Mouse (Mus musculus): ENCODE results near the gene Uts2.
"Not testable (repeated sequence)": the region's sequence is repeated elsewhere in the genome, so short reads cannot be mapped to it uniquely, and the experiment has no call there.

Uts2 gene

GRCm38 (mm10) chr4:151015946-151016345 lies 19.0 kb downstream of the Uts2 start:
- DNase-seq (ENCODE audit: low spot score): no peak

- DNase-seq (ENCODE audit: low spot score): not testable (repeated sequence)
Observed at GRCm38 (mm10) chr4:151017356-151017755, 20.5 kb downstream of the Uts2 start.

- DNase-seq (ENCODE audit: low spot score): no peak
Observed at GRCm38 (mm10) chr4:151024152-151024551, 27.3 kb downstream of the Uts2 start.

- no peak for DNase-seq (ENCODE audit: low spot score)
Observed at GRCm38 (mm10) chr4:151027001-151027400, 30.1 kb downstream of the Uts2 start.

DNA sequence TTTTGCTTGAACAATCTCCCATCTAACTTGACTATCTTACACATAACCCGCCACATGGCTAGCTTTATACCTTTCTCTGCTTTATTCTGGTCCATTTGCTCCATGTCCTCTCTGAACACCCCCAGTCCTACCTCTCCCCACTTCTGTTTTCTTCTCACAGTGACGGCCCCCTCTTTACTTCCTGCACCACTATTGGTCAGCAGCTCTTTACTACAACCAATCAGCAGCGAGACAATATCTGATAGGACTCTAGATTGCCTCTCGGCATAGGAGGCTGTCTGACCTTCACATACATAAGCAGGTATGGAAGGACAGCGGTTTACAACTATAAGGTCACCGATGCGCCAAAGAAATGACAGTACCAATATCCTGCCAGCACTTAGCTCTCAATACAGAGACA lies 39.6 kb downstream of the Uts2 start:
- no peak for DNase-seq (ENCODE audit: low spot score)

DNA sequence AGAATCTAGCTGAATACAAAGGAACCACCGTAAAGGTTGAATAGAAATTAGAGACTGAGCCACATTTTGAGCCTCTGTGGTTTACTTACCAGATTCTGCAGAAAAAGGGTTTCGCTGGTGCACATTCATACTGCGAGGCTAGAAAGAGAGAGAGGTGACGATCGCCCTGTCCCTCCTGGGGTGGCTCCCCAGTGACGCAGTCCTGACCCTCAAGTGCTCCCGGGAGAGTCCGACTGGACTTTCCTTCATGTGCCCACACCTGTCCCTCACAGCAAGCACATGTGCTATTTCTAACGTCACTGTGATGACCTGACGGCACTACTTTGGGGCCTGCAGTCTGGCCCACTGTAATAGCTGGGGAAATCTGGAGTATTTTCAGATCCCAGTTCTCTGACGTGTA lies 40.9 kb downstream of the Uts2 start:
- no peak for DNase-seq (ENCODE audit: low spot score)

DNA sequence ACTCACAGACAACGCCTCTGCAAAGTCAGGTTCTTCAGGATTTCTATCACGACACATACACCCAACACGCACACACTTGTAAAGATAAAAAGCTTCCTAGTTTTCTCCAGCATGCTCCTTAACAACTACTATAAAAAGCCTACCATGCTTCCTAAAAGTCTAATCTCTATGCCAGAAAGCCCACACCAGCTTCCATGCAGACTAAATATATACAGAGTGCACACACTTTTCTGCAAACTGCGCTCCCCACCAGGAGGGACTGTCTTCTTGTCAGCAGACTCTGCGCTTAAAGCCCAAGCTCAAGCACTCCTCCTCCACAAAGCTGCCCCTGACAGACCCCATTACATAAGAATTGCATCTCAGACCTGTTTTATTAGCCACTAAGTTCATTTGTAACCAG lies 44.6 kb downstream of the Uts2 start:
- no peak for DNase-seq (ENCODE audit: low spot score)

GRCm38 (mm10) chr4:151043281-151043680 lies 46.4 kb downstream of the Uts2 start:
- no peak for DNase-seq (ENCODE audit: low spot score)

DNA sequence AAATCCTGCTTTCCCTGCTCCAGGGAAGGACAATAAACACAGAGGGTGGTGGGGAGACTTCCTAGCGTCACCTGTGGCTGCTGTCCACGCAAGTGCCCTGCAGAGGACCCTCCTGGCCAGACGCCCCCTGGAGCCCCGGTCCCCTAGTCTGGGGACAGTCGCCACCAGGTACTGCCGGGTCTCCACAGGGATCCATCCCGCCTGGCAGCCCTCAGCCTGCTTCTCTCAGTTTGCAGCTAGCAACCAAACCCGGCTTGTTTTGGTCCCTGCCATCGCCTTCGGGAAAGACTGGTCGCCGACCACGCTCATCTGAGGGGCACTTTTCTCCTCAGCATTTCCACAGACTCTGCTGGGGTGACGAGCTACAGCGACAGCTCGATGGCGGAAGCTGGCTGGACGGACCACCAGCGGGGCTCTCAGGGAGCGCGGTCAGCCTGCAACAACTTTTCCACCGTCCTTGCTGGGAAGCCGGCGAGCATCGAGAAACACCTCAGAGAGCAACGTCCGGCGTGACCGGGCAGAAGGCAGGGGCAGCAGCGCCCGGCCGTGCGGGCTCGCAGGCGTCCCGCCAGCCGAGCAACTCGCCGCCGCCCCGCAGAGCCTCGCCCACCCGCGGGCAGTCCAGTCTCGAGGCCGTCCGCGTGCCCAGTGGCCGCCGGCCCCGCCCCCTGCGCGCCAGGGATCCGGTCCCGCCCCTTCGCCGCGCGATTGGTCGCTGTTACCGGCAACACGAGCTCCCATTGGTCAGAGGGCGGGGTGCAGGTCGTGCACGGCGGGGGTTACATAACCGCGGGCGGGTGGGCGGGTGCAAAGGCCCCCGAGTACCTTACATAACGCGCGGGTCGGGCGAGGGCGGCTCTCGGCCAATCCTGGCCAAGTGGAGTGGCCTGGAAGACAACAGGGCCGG lies 47.4 kb downstream of the Uts2 start, which contains the start of gene Per3:
Per3 (minus strand) TSS at position 629 of the 907 bp plus-strand sequence.
- peak; percentile 97 for DNase-seq (ENCODE audit: low spot score)

- no peak for DNase-seq (ENCODE audit: low spot score)
Observed at GRCm38 (mm10) chr4:151044944-151045570, 48.2 kb downstream of the Uts2 start.

GRCm38 (mm10) chr4:151046524-151046923 lies 49.6 kb downstream of the Uts2 start:
- DNase-seq (ENCODE audit: low spot score): no peak

DNA sequence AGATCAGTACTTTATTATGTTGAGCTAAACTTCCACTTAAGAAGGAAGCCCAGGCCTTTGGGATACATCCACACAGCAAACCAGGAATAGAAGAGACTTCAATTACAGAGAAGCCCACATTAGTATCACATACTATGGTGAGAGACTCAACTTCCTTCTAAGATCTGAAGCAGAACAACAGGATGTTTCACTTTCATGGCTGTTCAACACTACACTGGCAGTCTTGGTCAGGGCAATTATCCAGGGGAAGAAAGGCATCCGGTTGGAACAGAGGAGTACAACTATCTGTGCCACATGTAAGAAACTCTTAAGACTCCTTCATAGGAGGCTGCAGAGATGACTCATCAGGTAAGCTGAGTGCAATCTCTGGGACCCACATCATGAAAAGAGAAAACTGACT lies 54.3 kb downstream of the Uts2 start:
- DNase-seq (ENCODE audit: low spot score): no peak

Data from testis, postnatal 14 days (tissue).